Mouse (Mus musculus) gastrocnemius, adult 2 months (tissue): ENCODE measurements at regions not wholly inside any gene's neighbourhood (a gene's known extent, or its start where the extent isn't known, plus 50 kb on each side); places are given as distances from the start of the nearest gene placed in this dataset.

Experiments used
- DNase-seq: peaks from one replicate; pipeline ENCODE4 v3.0.0; 2022
- H3K27ac ChIP-seq: fragments of 200-600 bp; 2 replicates; pipeline ENCODE4 v1.8.1; 2022; ENCODE audit warnings: mild to moderate bottlenecking
- H3K4me3 ChIP-seq: fragments of 200-600 bp; 2 replicates; pipeline ENCODE4 v1.8.1; 2022; ENCODE audit warnings: mild to moderate bottlenecking, moderate library complexity
- CTCF ChIP-seq: fragments of 200-600 bp; IDR thresholded peaks from 2 replicates; pipeline ENCODE4 v1.8.1; 2022; ENCODE audit warnings: antibody characterized with exemption, mild to moderate bottlenecking, moderate library complexity
- intact Hi-C: fragments of 180-260 bp; cut with DNase I; formaldehyde crosslinking; loops from one replicate; pipeline ENCODE4 v1.15.1; 2025

DNA sequence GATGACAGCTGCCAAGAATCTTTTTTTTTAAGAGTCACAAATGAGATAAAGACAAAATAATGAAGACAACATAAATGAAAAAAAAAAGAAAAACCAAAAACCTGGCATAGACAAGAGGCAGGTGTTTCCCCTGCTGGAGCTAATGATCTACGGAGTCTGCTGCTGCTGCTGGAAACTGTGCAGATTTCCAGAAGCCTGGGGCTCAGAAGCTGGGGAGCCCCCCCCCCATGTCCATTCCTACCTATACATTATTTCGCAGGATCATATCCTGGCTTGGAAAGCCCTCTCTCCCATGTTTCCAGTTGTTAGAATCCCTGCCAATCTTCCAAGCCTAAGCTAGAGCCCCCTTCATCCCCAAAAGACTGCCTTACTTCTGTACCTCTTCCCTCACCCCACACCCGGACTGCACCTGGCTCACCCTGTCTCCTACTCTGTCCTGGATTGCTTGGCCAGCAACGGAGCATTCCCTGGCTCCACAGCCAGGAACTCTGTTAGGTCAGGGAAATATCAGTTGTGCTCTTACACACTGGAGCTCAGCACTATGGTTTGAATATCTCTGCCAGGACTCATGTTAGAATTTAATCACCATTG, 218.6 kb upstream of the Six2 start:
- DNase-seq, result no peak
- Histone ChIP-seq H3K4me3 (no peak overlapping the region), H3K27ac (no peak overlapping the region)
- intact Hi-C loops, result no loop called here
- no peak for TF ChIP-seq CTCF

GRCm38 (mm10) chr17:85902575-85902974, 214.5 kb upstream of the Six2 start:
- no peak for TF ChIP-seq CTCF
- H3K4me3 ChIP-seq, result no peak overlapping the region
- no peak overlapping the region for H3K27ac ChIP-seq
- no peak for DNase-seq
- intact Hi-C loops, result no loop called here

GRCm38 (mm10) chr17:85899096-85899495, 211.0 kb upstream of the Six2 start:
- Histone ChIP-seq H3K4me3 (no peak overlapping the region), H3K27ac (no peak overlapping the region)
- intact Hi-C loops, result no loop called here
- TF ChIP-seq CTCF, result no peak
- no peak for DNase-seq

- Histone ChIP-seq H3K27ac (no peak overlapping the region), H3K4me3 (no peak overlapping the region)
- no peak for DNase-seq
- intact Hi-C loops, result no loop called here
- no peak for TF ChIP-seq CTCF
Measured at GRCm38 (mm10) chr17:85895978-85896377, 207.9 kb upstream of the Six2 start.

GRCm38 (mm10) chr17:85891243-85891642, 203.2 kb upstream of the Six2 start:
- H3K4me3 ChIP-seq, result no peak overlapping the region
- no peak for TF ChIP-seq CTCF
- no peak for DNase-seq
- no peak overlapping the region for H3K27ac ChIP-seq
- intact Hi-C loops, result no loop called here

GRCm38 (mm10) chr17:85889746-85890532, 201.9 kb upstream of the Six2 start:
- Histone ChIP-seq H3K27ac (no peak overlapping the region), H3K4me3 (no peak overlapping the region)
- DNase-seq, result no peak
- intact Hi-C loops, result no loop called here
- no peak for TF ChIP-seq CTCF

- intact Hi-C loops, result no loop called here
- Histone ChIP-seq H3K27ac (no peak overlapping the region), H3K4me3 (no peak overlapping the region)
- no peak for DNase-seq
- TF ChIP-seq CTCF, result no peak
Measured at GRCm38 (mm10) chr17:85888568-85889398, 200.7 kb upstream of the Six2 start.

DNA sequence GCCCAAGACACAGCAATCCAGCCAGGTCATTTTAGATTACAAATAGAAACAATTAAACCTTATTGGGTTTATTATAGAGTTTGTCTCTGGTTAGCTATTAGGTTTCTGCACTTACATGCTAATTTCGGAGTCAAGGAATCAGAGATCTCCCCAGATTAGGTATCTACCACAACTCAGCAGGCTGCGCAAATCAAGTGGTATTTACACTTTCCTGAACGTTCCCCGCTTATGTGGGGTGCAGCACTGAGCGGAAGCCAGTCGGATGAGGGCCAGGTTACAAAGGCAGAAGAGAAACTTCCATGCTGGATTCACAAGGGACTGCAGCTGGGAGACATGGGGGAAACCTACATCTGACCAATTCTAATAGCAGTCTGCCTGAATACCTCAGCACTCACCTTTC, 198.6 kb upstream of the Six2 start:
- no peak overlapping the region for H3K4me3 ChIP-seq
- intact Hi-C loops, result no loop called here
- no peak for TF ChIP-seq CTCF

GRCm38 (mm10) chr17:85886237-85886636, 198.2 kb upstream of the Six2 start:
- intact Hi-C loops, result no loop called here
- no peak for DNase-seq
- no peak overlapping the region for H3K4me3 ChIP-seq
- no peak overlapping the region for H3K27ac ChIP-seq
- TF ChIP-seq CTCF, result no peak

More for the DNA sequence above, 198.6 kb upstream of the Six2 start:
- no peak for DNase-seq
- H3K27ac ChIP-seq, result no peak overlapping the region

- no peak for TF ChIP-seq CTCF
- no peak for DNase-seq
- intact Hi-C loops, result no loop called here
- Histone ChIP-seq H3K27ac (no peak overlapping the region), H3K4me3 (no peak overlapping the region)
Measured at GRCm38 (mm10) chr17:85881636-85882170, 193.6 kb upstream of the Six2 start.

- no peak for TF ChIP-seq CTCF
- no peak overlapping the region for H3K27ac ChIP-seq
- intact Hi-C loops, result no loop called here
- H3K4me3 ChIP-seq, result no peak overlapping the region
- no peak for DNase-seq
Measured at GRCm38 (mm10) chr17:85881046-85881445, 193.0 kb upstream of the Six2 start.

DNA sequence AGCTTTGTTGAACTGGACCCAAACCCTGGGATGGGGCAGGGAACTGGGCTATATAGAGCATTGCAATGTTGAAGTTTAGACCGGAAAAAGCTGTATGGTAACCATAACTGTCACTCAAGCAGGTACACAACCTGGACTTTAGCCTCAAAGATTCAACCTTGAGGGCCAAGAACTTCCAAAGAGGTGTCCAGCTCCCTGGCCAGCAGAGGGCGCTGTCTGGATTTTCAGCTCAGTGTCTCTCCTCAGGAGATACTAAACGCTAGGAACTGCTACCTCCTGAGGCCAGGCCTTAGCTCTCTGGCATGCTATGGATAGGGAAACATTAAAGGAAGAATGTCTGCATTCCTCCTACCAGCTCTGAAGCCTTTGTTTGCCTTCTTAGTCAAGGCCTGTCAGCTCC, 189.4 kb upstream of the Six2 start:
- Histone ChIP-seq H3K27ac (no peak overlapping the region), H3K4me3 (no peak overlapping the region)
- peak; percentile 70 for DNase-seq
- intact Hi-C loops, result loop anchor here (2.0 kb wide), 1 partner anchor 185 kb away; no protein-coding TSS in a partner anchor
- peak; percentile 71 for TF ChIP-seq CTCF

DNA sequence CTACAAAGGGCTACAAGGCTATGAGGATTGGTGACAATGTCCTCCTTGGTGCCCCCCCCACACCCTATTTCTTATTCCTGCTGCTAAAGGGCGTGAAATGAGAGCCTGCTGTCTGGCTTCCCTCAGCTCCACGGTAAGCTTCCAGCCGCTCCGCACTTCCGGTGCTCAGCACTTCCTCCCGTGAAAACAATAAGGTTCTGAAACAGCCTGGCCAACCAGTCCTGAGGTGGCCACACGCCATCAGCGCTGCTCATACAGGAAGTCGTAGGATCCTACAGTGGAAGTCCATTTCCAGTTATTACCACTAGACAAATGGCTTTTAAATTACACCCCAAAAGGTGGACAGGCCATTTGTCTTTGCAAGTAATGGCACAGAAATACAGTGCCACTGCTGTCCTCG, 188.8 kb upstream of the Six2 start:
- intact Hi-C loops, result loop anchor here (2.0 kb wide), 1 partner anchor 186 kb away; no protein-coding TSS in a partner anchor
- DNase-seq, result no peak
- no peak overlapping the region for H3K27ac ChIP-seq
- TF ChIP-seq CTCF, result no peak
- no peak overlapping the region for H3K4me3 ChIP-seq
